Mouse (Mus musculus) limb, embryonic 13.5 days (tissue): ENCODE results near the gene Timp4. TPM values are rescaled to one million over a fixed set of nuclear protein-coding genes. Genes with fewer than 3 reads are reported as not detected.

Source experiments
- ATAC-seq: fragments of 200-750 bp; cut with Nextera tagmentation; 2 replicates; pipeline ENCODE4 v1.8.0; 2017; ENCODE audit warnings: low read depth, moderate number of reproducible peaks, moderate TSS enrichment; ENCODE audit not compliant: low FRiP score
- H3K27ac ChIP-seq: fragments of 300-500 bp; sonication (generic); 2 replicates; pipeline ENCODE4 v1.5.1; 2015; ENCODE audit warnings: inconsistent platforms, mild to moderate bottlenecking, moderate library complexity
- H3K27me3 ChIP-seq: fragments of 300-500 bp; sonication (generic); 2 replicates; pipeline ENCODE4 v1.6.1; 2015; ENCODE audit warnings: mild to moderate bottlenecking, inconsistent platforms
- H3K36me3 ChIP-seq: fragments of 300-500 bp; sonication (generic); 2 replicates; pipeline ENCODE4 v1.6.1; 2015; ENCODE audit warnings: inconsistent platforms, mild to moderate bottlenecking, moderate library complexity
- H3K4me1 ChIP-seq: fragments of 300-500 bp; sonication (generic); 2 replicates; pipeline ENCODE4 v1.6.1; 2015; ENCODE audit warnings: inconsistent platforms
- H3K4me2 ChIP-seq: fragments of 300-500 bp; sonication (generic); replicated peaks from 2 replicates; pipeline ENCODE4 v1.6.1; 2015; ENCODE audit warnings: inconsistent platforms, mild to moderate bottlenecking, moderate library complexity
- H3K4me3 ChIP-seq: fragments of 300-500 bp; sonication (generic); 2 replicates; pipeline ENCODE4 v1.5.1; 2015; ENCODE audit warnings: moderate library complexity, mild to moderate bottlenecking, inconsistent platforms
- H3K9ac ChIP-seq: fragments of 300-500 bp; sonication (generic); 2 replicates; pipeline ENCODE4 v1.6.1; 2015; ENCODE audit warnings: mild to moderate bottlenecking, inconsistent platforms
- H3K9me3 ChIP-seq: fragments of 300-500 bp; sonication (generic); 2 replicates; pipeline ENCODE4 v1.6.1; 2016; ENCODE audit warnings: inconsistent platforms
- WGBS: fragments of 180-500 bp; shearing (Covaris S2); methylation state at CpG from one replicate; pipeline ENCODE4 v1.1.7; 2015; 5-methylcytosine and 5-hydroxymethylcytosine counted together
- polyA plus RNA-seq: library from polyadenylated mRNA; unstranded; fragments of >200 nt; fragmentation: Nextera tagmentation; extraction: Ambion mirVana; gene quantifications from 2 replicates; pipeline ENCODE4 v1.2.1, GENCODE M21; 2015

Gene Timp4
- 0.59 and 0.72 TPM in 2 replicates for polyA plus RNA-seq

DNA sequence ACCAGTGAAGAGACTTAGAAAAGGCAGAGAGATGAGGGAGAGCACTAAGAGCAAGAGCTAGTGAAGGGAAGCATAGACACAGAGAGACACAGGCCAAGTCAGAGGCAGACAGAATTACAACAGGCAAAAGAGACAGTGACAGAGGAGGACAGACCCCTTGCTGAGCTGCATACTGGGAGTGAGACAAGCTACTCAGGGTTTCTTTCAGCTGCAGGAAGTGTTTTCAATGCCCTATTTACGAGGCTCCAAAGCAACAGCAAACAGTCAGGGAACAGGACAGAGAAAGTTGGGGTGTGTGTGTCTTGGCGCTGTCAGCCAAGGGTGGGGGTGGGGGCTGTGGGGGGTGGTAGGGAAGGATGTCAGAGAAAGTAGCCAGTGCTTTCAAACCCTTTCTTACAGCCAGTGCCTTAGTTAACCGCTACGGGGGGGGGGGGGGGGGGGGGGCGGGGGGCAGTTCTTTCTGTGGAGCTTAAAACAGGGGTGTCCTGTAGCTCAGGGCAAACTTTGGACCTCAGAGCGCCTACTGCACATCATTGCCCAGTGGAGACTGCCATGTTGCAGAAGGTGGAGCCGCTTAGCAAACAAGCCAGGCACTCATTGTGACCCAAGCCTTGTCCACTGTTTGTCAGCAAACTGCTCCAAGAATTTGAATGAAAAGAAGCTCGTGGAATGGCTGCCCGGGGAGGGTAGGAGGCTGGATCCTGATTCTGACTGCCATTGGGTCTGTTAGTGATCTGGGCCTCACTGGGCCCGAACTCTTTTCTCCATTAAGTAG is at the start of gene Timp4:
TSS of gene Timp4 (minus strand) at position 107 of the 775 bp plus-strand sequence.
- Histone ChIP-seq H3K9ac (no peak within 1 kb of the TSS), H3K4me3 (peak within 1 kb of the TSS; percentile 31), H3K27me3 (no peaks in the 10 kb centered on the region), H3K27ac (no peak within 1 kb of the TSS), H3K9me3 (no peaks in the 10 kb centered on the region), H3K4me2 (peak within 1 kb of the TSS; percentile 67), H3K36me3 (no peaks in the 10 kb centered on the region), H3K4me1 (peaks cover 11% of the 10 kb centered on the region)
- no peak for ATAC-seq
- WGBS: 40% methylated on average over 7 of the region's 10 CpGs

DNA sequence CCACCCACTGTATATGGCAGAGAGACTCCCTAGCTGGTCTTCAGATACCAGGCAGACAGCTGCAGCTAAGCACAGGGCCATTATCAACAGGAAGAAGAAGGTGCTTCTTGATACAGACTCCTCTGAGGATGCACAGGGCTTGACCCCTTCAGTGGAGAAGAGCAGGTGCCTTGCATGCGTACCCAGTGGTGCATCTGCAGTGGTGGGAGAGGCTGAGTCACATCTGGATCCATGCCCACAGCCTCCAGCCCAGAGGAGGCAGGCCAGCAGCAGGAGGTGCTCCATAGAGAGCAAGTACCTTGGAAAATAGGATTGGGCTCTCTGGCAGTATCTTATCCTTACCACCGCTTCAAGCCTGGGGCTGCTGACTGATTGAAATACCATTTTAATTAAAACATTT is 41.9 kb upstream of the Timp4 start:
- Histone ChIP-seq H3K9me3 (no peaks in the 10 kb centered on the region), H3K4me2 (no peak overlapping the region), H3K9ac (no peak overlapping the region), H3K36me3 (no peaks in the 10 kb centered on the region), H3K4me1 (no peaks in the 10 kb centered on the region), H3K27ac (no peak overlapping the region), H3K27me3 (no peaks in the 10 kb centered on the region), H3K4me3 (no peak overlapping the region)
- WGBS: 81% methylated on average over 2 of the region's 2 CpGs
- ATAC-seq: no peak

DNA sequence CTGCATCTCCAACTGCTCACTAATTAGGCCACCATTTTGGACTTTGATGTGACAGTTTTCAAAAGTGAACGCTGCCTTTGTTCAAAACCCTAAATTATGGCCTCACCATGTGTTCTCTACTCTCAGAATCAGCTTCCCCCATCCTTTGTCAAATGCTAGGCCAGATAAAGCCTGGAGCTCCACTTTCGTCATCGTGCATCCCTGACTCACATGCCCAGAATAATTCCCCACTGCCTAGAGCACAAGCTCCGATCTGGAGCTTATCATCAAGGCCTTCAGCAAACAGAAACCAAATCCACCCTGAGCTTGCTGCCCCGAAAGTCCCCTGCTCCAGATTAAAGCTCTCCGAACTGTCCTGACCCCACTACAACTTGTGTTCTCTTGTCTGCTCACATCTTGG is 40.6 kb upstream of the Timp4 start:
- no peaks in the 10 kb centered on the region for H3K9me3 ChIP-seq
- WGBS: 72% methylated on average over 6 of the region's 6 CpGs
- no peak for ATAC-seq

DNA sequence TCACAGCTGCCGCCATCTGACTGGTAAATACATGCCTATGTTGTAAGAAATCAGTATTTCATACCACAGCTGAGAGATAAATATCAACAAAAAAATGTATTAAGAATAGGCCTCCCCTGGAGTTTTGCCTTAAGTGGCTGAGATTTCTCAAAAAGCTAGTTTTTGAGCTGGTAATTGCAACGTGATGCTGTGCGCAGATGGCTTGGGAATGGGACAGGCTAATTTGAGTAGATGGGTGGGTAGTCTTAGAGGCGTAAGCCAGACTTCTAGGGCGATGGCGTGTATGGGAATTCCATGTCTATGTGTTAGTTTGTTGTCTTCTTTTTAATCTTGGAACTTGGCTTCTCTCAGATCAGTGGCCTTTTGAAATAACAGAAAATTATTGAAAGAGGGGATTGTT is 39.8 kb upstream of the Timp4 start:
- no peak for ATAC-seq
- no peaks in the 10 kb centered on the region for H3K9me3 ChIP-seq
- H3K4me3 ChIP-seq: no peak overlapping the region
- no peaks in the 10 kb centered on the region for H3K4me1 ChIP-seq
- no peak overlapping the region for H3K9ac ChIP-seq
- no peak overlapping the region for H3K4me2 ChIP-seq
- no peak overlapping the region for H3K27ac ChIP-seq
- H3K36me3 ChIP-seq: no peaks in the 10 kb centered on the region
- WGBS: 88% methylated on average over 6 of the region's 6 CpGs
- H3K27me3 ChIP-seq: no peaks in the 10 kb centered on the region

More for the DNA sequence above, 40.6 kb upstream of the Timp4 start:
- H3K27me3 ChIP-seq: no peaks in the 10 kb centered on the region
- H3K36me3 ChIP-seq: no peaks in the 10 kb centered on the region
- H3K27ac ChIP-seq: no peak overlapping the region
- H3K4me1 ChIP-seq: no peaks in the 10 kb centered on the region
- no peak overlapping the region for H3K4me2 ChIP-seq
- no peak overlapping the region for H3K9ac ChIP-seq
- H3K4me3 ChIP-seq: no peak overlapping the region

DNA sequence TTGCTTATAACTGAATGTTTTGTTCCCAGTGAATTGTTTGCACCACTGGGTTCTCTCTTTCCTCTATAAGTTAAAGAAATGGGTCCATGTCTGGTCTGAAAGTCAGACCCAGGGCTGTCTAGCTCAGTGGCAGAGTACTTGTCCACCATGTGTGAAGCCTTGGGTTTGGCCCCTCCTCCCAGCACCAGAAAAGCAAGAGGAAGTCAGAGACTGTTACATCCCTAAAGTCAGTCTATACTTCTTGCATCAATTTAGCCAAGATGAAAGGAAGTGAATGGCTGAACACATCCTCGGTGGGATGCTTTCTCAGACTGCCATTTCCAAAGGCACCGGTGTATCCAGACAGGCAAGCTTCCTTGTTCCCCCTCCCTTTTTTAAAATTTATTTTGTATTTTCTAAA is 39.1 kb upstream of the Timp4 start:
- Histone ChIP-seq H3K4me3 (no peak overlapping the region), H3K27me3 (no peaks in the 10 kb centered on the region), H3K4me2 (no peak overlapping the region), H3K4me1 (no peaks in the 10 kb centered on the region), H3K9ac (no peak overlapping the region), H3K36me3 (no peaks in the 10 kb centered on the region), H3K27ac (no peak overlapping the region), H3K9me3 (no peaks in the 10 kb centered on the region)
- no peak for ATAC-seq
- 84% methylated on average over 2 of the region's 2 CpGs for WGBS

DNA sequence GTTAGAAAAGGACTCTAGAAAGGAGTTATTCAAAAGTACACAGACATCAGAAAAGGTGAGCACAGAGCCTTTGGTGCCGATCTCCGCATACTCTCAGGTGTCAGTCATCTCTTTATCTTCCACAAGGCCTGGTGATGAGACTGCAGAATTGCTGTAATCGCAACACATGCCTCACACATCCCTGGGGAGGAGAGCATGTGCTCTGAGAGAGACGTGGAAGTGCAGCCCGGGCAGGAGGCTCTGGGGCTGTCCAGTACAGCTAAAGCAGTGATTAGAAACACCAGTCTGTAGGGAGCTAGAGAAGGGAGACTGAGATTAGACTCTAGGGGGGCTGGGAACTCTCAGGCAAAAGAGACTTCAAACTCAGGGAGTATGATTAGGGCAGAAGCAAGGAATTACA is 38.6 kb upstream of the Timp4 start:
- Histone ChIP-seq H3K36me3 (no peaks in the 10 kb centered on the region), H3K4me1 (no peaks in the 10 kb centered on the region), H3K4me2 (no peak overlapping the region), H3K4me3 (no peak overlapping the region), H3K27me3 (no peaks in the 10 kb centered on the region), H3K9ac (no peak overlapping the region), H3K27ac (no peak overlapping the region), H3K9me3 (no peaks in the 10 kb centered on the region)
- 59% methylated on average over 5 of the region's 5 CpGs for WGBS
- no peak for ATAC-seq

DNA sequence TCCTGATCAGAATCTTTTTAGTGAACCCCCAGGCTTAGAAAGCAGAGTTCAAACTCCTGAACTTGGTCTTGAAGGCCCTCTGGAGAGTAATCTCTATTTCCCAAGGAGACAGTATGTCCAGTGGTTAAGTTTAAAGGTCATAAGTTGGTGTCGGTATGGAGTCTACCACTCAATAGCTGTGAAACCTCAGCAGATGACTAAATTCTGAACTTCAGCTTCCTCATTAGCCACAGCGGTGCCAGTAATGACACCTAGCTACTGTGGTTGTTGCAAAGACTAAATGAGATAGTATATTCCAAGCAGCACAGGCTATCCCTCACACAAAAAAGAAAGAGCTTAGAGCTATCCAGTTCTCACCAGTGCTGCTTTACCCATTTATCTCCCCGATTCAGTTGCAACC is 36.2 kb upstream of the Timp4 start:
- Histone ChIP-seq H3K4me3 (no peak overlapping the region), H3K27me3 (no peaks in the 10 kb centered on the region), H3K4me2 (no peak overlapping the region), H3K9ac (no peak overlapping the region), H3K36me3 (no peaks in the 10 kb centered on the region), H3K4me1 (no peaks in the 10 kb centered on the region), H3K27ac (no peak overlapping the region), H3K9me3 (no peaks in the 10 kb centered on the region)
- 87% methylated on average over 3 of the region's 3 CpGs for WGBS
- no peak for ATAC-seq

DNA sequence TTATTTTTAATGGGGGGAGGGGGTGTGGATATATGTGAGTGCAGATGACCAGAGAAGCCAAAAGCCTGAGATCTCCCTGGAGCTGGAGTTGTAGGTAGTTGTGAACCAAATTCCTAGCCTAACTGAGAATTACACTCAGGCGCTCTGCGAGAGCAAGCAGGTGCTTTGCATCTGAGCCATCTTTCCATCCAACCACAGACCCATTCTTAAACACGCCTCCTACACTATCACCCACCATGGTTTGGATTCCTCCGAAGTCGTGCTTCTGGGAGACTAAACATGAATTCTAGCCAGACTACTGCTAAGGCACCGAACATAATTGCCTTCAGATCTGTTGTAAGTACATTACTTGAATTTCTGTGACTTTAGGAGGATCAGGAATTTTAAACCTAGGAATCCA is 34.4 kb upstream of the Timp4 start:
- Histone ChIP-seq H3K36me3 (no peaks in the 10 kb centered on the region), H3K27ac (no peak overlapping the region), H3K4me1 (no peaks in the 10 kb centered on the region), H3K9ac (no peak overlapping the region), H3K9me3 (no peaks in the 10 kb centered on the region), H3K27me3 (no peaks in the 10 kb centered on the region), H3K4me3 (no peak overlapping the region), H3K4me2 (no peak overlapping the region)
- 74% methylated on average over 6 of the region's 6 CpGs for WGBS
- no peak for ATAC-seq

DNA sequence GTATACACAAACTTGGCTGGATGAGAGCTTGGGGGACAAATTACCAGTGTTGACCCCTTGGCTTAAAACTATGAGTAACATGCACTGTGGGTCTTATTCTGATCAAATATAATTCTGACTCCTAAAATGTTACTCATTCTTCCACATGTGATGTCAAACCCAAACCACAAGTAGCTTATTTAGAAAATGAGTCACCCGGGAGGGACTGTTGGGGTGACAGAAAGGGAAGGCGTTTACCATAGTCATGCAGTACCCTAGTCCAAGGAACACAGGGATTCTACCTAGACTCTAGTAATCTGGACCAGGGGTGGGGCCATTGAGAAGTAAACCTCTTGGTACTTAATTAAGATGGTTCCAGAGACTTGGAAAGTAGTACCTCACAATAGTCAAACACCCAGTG is 32.1 kb upstream of the Timp4 start:
- H3K9me3 ChIP-seq: no peaks in the 10 kb centered on the region
- no peaks in the 10 kb centered on the region for H3K27me3 ChIP-seq
- ATAC-seq: no peak
- WGBS: 81% methylated on average over 2 of the region's 2 CpGs
- H3K4me1 ChIP-seq: no peaks in the 10 kb centered on the region
- no peak overlapping the region for H3K4me3 ChIP-seq
- no peak overlapping the region for H3K27ac ChIP-seq
- H3K4me2 ChIP-seq: no peak overlapping the region
- H3K36me3 ChIP-seq: no peaks in the 10 kb centered on the region
- H3K9ac ChIP-seq: no peak overlapping the region

DNA sequence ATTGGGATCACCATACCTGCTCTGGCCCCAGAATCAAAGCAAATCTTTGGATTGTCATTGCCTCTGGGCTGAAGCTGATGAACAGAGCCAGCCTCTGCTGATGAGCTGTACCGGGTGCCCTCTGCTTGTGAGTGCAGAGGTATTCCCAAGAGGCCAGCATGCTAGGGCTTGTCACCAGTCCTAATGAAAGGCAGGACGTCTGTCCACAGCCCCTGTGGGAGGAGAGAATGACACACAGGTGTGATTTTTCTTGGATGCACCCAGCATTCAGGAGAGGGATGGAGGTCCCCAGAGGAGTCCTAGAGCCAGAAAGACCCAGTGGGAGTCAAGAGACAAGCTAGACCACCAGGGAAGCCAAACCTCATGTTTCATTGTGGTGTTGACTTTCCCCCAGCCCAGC is 27.6 kb upstream of the Timp4 start:
- Histone ChIP-seq H3K4me1 (no peaks in the 10 kb centered on the region), H3K9ac (no peak overlapping the region), H3K36me3 (no peaks in the 10 kb centered on the region), H3K9me3 (no peaks in the 10 kb centered on the region), H3K4me2 (no peak overlapping the region), H3K27ac (no peak overlapping the region), H3K4me3 (no peak overlapping the region), H3K27me3 (no peaks in the 10 kb centered on the region)
- ATAC-seq: no peak
- 50% methylated on average over 2 of the region's 2 CpGs for WGBS

DNA sequence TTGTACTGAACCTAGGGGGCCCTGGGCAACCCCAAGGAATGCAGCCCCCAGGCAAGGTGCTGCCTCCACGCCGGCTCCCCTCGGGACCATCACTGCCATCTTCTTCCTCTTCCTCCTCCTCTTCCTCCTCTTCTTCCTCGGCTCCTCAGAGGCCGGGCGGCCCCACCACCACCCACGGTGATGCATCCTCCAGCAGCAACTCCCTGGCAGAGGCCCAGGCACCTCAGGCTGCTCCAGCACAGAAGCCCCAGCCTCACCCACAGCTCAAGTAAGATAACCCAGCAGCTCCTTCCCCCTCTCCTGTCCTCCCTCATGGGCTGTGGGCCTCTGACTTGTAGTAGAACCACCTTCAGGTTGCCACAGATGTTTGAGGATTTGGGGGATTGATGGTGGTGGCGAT is 26.1 kb upstream of the Timp4 start:
- Histone ChIP-seq H3K27me3 (no peaks in the 10 kb centered on the region), H3K27ac (no peak overlapping the region), H3K9ac (no peak overlapping the region), H3K4me1 (no peaks in the 10 kb centered on the region), H3K36me3 (no peaks in the 10 kb centered on the region), H3K4me3 (no peak overlapping the region), H3K4me2 (no peak overlapping the region), H3K9me3 (no peaks in the 10 kb centered on the region)
- 81% methylated on average over 8 of the region's 8 CpGs for WGBS
- no peak for ATAC-seq

DNA sequence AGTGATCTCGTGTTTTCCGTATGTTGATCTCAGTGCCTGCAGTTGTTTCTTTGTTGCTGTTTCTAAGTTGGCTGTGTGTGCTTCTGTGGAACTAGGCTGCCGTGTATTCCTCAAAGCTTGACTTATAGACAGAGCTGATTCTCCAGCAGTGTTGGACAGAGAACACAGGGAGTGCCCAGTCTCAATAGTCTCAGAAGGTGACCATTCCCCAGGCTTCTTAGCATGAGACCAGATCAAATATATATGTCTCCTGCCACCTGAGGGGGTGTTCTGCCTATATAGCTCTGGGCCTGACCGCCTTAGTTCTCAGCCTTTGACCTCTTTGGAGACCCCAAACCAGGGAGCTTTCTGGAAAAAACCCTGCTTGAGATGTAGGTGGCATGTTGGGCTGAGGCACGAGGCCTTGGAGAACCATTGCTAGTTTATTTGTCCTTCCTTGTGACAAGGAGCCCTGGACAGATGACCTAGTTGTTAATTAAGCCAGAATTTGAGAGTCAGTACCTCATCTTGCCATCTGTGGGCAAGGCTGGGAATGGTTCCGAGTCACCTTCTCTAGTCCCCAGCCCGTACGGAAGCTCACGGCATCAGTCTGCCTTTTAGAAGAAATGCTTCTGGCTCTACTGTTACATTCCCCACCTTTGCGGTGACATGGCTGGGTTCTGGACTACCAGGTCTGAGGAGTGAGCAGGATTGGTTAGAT is 23.3 kb upstream of the Timp4 start:
- Histone ChIP-seq H3K9ac (no peak overlapping the region), H3K27ac (no peak overlapping the region), H3K4me1 (peaks cover 11% of the 10 kb centered on the region), H3K4me3 (no peak overlapping the region), H3K4me2 (no peak overlapping the region), H3K9me3 (no peaks in the 10 kb centered on the region), H3K27me3 (no peaks in the 10 kb centered on the region), H3K36me3 (no peaks in the 10 kb centered on the region)
- WGBS: 86% methylated on average over 10 of the region's 10 CpGs
- no peak for ATAC-seq

DNA sequence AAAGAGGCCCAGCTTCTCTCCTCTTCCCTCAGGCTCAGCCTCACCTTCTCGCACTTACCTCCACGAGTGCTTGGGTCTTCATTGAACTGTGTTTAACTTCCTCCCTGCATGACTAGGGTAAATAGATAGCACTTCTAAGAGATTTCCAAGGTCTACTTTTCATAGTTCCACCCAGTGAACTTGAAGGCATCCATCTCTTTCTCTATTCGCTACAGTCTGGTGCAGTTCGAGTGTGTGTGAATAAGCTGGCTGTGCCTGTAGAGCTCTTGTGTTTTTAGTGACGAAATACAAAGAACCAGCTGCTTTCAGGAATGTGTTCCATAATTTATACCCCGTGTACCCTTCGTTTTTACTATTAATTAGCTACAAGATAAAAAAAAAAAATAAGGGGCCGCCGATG is 22.7 kb upstream of the Timp4 start:
- Histone ChIP-seq H3K4me2 (no peak overlapping the region), H3K4me1 (peaks cover 14% of the 10 kb centered on the region), H3K9me3 (no peaks in the 10 kb centered on the region), H3K36me3 (no peaks in the 10 kb centered on the region), H3K9ac (no peak overlapping the region), H3K27me3 (no peaks in the 10 kb centered on the region), H3K4me3 (no peak overlapping the region), H3K27ac (no peak overlapping the region)
- no peak for ATAC-seq
- WGBS: 73% methylated on average over 9 of the region's 9 CpGs
